Mouse (Mus musculus): ENCODE measurements around the gene Jade2. TPM values are rescaled to one million over a fixed set of nuclear protein-coding genes. Genes with fewer than 3 reads are reported as not detected.
A peak's percentile ranks its signal among the peaks of the same experiment; 100 is the strongest.

Gene Jade2
- total RNA-seq, 2 experiments from 2014 or later = 16.0 to 16.2 TPM

DNA sequence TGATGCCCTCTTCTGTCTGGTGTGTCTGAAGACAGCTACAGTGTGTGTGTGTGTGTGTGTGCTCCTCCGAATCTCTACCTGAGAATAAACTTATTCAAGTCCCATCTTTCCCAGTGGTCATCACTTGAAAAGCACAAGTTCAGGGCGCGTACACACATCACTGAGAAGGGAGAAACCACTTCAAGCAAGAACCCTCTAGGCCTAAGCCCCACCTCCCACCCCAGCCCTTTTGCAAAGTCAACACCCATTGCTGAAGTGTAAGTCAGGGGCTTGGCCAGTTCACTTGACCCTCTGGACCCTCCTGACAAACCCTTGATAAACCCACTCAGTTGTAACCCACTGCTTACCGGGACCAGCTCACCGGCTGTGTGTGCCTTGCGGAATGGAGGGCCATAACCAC lies 20.9 kb downstream of the Jade2 start:
- no peak for DNase-seq (ENCODE audit: low spot score in 2 of 2)

DNA sequence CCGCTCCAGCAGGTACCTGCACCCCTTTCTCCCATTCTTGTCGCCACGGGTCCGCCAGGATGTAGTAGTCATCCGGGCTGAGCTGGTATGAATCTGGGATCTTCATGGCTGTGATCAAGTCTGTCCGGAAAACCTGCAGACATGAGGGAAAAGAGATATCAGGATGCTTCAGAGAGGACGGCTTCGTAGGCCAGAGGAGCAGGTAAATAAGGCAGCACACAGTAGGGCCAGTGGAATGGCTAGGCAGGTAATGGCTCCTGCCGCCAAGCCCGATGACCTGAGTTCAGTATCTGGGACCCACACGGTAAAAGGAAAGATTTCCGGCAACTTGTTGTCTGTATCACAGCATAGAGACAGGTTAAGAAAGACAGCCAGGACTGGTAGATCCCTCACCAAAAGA lies 21.9 kb downstream of the Jade2 start:
- no peak for DNase-seq (ENCODE audit: low spot score in 2 of 2)

- no peak for DNase-seq (ENCODE audit: low spot score in 2 of 2)
These were observed 23.4 kb downstream of the Jade2 start for GRCm38 (mm10) chr11:51834067-51834411.

GRCm38 (mm10) chr11:51833393-51834066 lies 23.9 kb downstream of the Jade2 start:
- DNase-seq (ENCODE audit: low spot score in 2 of 2) = no peak

GRCm38 (mm10) chr11:51832992-51833391 lies 24.5 kb downstream of the Jade2 start:
- DNase-seq (ENCODE audit: low spot score in 2 of 2) = no peak

GRCm38 (mm10) chr11:51831962-51832909 lies 25.2 kb downstream of the Jade2 start:
- no peak for DNase-seq (ENCODE audit: low spot score in 2 of 2)

GRCm38 (mm10) chr11:51824867-51825424 lies 32.5 kb downstream of the Jade2 start:
- no peak for DNase-seq (ENCODE audit: low spot score in 2 of 2)

GRCm38 (mm10) chr11:51823963-51824753 lies 33.3 kb downstream of the Jade2 start:
- no peak for DNase-seq (ENCODE audit: low spot score in 2 of 2)

DNA sequence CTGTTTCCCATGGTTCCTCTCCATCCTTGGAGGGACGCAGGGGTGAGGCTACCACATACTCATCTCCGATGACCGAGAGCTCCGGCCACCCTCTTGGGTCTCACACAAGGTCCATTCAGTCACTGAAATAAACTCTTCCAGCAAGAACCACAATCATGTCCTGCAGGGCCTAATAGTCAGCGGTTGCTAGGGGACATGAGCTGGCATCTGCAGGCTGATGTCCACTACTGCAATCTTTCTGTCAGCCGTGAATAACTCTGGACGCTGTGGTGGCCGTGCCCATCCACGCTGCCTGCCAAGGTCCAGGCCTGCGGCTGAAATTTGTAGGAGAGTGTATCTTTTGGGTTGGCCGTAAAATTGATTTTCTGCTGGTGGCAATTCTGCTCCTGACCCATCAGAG lies 34.2 kb downstream of the Jade2 start:
- DNase-seq (ENCODE audit: low spot score in 2 of 2) = no peak

DNA sequence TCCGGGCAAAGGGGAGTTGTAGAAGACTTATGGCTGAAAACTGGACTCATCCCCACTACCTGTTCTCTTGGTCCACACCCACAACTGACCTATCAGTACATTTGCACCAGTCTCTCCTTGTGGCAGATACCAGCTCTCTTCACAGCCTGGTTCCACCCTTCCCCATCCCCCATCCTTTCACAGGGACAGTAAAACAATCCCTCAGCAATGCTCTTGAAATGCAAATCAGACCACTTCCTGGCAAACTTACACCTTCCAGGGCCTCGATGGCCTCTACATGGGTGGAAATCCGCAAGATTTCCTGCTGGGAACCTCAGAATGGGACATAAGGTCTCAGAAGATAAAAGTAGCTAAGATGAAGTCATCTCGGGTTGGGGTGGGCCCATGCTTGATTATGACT lies 34.7 kb downstream of the Jade2 start:
- DNase-seq (ENCODE audit: low spot score in 2 of 2) = no peak

GRCm38 (mm10) chr11:51820861-51821260 lies 36.6 kb downstream of the Jade2 start:
- DNase-seq (ENCODE audit: low spot score in 2 of 2) = peak; percentile 61 to 66

- DNase-seq (ENCODE audit: low spot score in 2 of 2) = no peak
These were observed 37.5 kb downstream of the Jade2 start for GRCm38 (mm10) chr11:51819964-51820363.

DNA sequence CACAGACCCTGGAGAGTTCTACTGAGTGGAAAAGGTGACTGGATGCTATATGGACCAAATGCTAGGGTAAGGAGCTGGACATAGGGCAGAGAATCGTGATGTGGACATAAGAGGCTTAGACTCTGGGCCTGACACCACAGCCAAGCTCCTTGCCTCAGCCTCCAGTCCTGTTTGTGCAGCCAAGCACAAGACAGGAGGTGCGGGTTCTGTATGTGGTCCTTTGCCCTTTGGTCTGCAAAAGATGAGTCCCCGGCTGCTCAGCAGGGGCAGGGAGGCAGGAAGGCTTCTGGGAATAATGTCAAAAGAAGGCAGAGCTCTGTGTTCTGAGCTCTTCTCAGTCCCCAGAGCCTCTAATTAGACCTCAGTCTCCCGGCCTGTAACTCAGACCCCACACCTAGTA lies 38.6 kb downstream of the Jade2 start:
- DNase-seq (ENCODE audit: low spot score in 2 of 2) = no peak

- peak; percentile 83 to 86 for DNase-seq (ENCODE audit: low spot score in 2 of 2)
These were observed 39.7 kb downstream of the Jade2 start for GRCm38 (mm10) chr11:51817756-51818155.

DNA sequence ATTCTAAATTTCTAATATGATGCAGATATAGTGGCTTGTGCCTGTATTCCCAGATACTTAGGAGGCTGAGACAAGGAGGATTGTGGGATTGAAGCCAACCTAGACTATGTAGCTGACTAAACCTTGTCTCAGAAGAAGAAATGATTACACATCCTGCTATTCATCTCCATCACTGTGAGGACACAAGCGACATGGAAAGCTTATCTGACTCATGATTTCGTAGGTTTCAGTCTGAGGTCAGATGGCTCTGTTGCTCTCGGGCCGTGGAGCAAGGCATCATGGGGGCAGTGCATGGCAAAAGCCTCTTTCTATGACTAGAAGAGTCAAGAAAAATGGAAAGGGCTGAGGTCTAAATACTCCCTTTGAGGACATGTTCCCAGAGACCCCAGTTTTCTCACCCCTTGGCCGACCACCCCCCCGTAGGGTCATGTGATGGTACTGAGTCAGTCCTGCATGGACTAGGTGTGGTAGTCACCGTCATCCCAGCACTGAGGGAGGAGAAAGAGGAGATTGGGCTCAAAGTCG lies 45.4 kb downstream of the Jade2 start:
- DNase-seq (ENCODE audit: low spot score in 2 of 2) = no peak

- DNase-seq (ENCODE audit: low spot score in 2 of 2) = no peak
These were observed 46.2 kb downstream of the Jade2 start for GRCm38 (mm10) chr11:51811230-51811629.

DNA sequence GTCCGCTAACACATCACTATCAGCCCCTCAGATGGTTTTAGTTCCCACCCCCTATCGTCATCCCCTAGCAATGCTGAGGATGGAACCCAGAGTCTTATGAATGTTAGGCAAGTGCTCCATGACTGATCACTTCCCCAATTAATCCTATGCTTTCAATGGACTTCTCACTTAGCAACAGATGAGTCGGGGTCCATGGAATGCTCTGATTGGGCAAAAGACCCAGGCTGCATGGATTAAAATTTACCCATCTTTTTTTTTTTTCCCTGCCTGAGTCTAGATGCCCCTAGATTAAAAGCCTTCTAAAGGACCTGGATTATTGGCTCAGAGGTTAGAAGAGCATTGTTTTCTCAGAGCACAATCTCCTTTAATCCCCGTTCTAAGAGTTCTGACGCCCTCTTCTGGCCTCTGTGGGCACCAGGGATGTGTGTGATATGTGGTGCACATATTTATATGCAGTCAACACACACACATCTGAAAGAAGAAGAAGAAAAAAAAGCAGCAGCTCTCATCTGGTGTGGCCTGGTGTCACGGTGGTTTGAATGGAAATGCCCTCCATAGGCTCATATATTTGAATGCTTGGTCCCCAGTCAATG lies 47.7 kb downstream of the Jade2 start:
- DNase-seq (ENCODE audit: low spot score in 2 of 2) = no peak

- DNase-seq (ENCODE audit: low spot score in 2 of 2) = no peak
These were observed 50.2 kb downstream of the Jade2 start for GRCm38 (mm10) chr11:51807108-51807879.

DNA sequence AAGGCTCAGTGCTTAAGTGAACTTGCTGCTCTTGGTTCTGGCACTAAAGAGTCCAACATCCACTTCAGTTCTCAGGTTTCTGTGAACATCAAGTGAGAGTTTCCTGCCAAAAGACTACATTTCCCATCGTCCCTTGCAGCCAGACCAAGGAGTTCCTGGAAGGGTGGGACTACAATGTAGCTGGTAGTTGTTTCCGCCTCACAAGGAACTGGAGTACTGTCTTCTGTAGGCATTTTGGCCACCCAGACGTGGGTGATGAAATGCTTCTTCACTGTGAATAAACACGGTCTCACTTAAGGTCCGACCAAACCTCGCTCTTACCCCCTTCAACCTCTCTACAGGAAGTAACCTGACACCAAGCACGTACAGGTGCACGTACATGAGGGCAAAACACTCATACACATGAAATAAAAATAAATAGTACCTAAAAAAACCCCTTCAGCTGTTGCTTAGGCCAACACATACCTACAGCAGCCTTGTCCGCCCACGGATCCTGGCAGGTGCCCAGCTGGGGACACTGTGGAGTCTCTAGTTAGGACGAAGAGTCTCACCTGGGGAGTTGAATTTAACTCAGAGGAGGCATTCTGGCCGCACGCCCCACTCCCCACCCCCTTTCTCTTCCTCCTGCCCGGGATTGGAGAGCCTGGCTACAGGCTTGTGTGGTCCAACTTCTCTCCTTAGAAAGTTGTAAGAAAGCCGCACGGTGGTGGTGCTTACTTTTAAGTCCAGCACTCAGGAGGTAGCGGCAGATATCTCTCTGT lies 52.1 kb downstream of the Jade2 start:
- no peak for DNase-seq (ENCODE audit: low spot score in 2 of 2)
